Mouse (Mus musculus): Measurements from ENCODE around the gene Gm45234. TPM values are rescaled to one million over a fixed set of nuclear protein-coding genes. Genes with fewer than 3 reads are reported as not detected.
A peak's percentile ranks its signal among the peaks of the same experiment; 100 is the strongest.

Gm45234 gene
- total RNA-seq, 1 experiment: 0.13 TPM

- Histone ChIP-seq H3K36me3 (ENCODE audit: control insufficient read depth, insufficient read depth, low read length, poor library complexity, severe bottlenecking) (no peaks in the 10 kb centered on the region), H3K4me1 (ENCODE audit: control insufficient read depth in 2 of 2, insufficient read depth in 2 of 2, low read length in 2 of 2, poor library complexity in 1 of 2) (peaks cover 3 to 23% of the 10 kb centered on the region in 2 experiments), H3K9ac (ENCODE audit: insufficient read depth, low read depth, low read length, poor library complexity, severe bottlenecking) (peak within 1 kb of the TSS; percentile 15), H3K9me3 (ENCODE audit: control insufficient read depth, insufficient read depth, low read depth, low read length) (no peaks in the 10 kb centered on the region), H3K4me3 (ENCODE audit: insufficient read depth in 1 of 2, low read depth in 1 of 2, low read length in 2 of 2, poor library complexity in 1 of 2, severe bottlenecking in 1 of 2) (peak within 1 kb of the TSS; percentile 54 to 65), H3K27ac (ENCODE audit: insufficient read depth, low read depth, low read length, poor library complexity, severe bottlenecking) (no peak within 1 kb of the TSS)
- in situ Hi-C loops (cut with MboI; ENCODE audit: low sequenced_read_pairs in 2 of 2, unreplicated experiment in 2 of 2): no loop called here
- TF ChIP-seq HCFC1 (IDR thresholded peaks at IDR 0.05; ENCODE audit: borderline replicate concordance, insufficient read depth, low read length) (no peak), ZC3H11A (IDR thresholded peaks at IDR 0.05; ENCODE audit: borderline replicate concordance, low read depth, low read length) (no peak), CHD2 (IDR thresholded peaks at IDR 0.05; ENCODE audit: low read depth, low read length) (no peak), MAFK (IDR thresholded peaks at IDR 0.05; ENCODE audit: insufficient read depth, low read depth, low read length) (no peak), ZNF384 (IDR thresholded peaks at IDR 0.05; ENCODE audit: low read depth, low read length) (no peak)
- DNase-seq (ENCODE audit: low read depth, low spot score): no peak
Measured at GRCm38 (mm10) chr6:124769101-124769765, 13.4 kb upstream of the Gm45234 start, which contains the start of gene Eno2. Gene Eno2, minus strand, starts transcription at chr6:124769673.

- in situ Hi-C loops (cut with MboI; ENCODE audit: low sequenced_read_pairs in 2 of 2, unreplicated experiment in 2 of 2): no loop called here
- Histone ChIP-seq H3K4me1 (ENCODE audit: control insufficient read depth in 2 of 2, insufficient read depth in 2 of 2, low read length in 2 of 2, poor library complexity in 1 of 2) (peaks cover 3 to 23% of the 10 kb centered on the region in 2 experiments), H3K4me3 (ENCODE audit: insufficient read depth in 1 of 2, low read depth in 1 of 2, low read length in 2 of 2, poor library complexity in 1 of 2, severe bottlenecking in 1 of 2) (peak overlapping the region; percentile 54 to 65; a peak in 3 of 4 replicates), H3K9ac (ENCODE audit: insufficient read depth, low read depth, low read length, poor library complexity, severe bottlenecking) (no peak overlapping the region), H3K27ac (ENCODE audit: insufficient read depth, low read depth, low read length, poor library complexity, severe bottlenecking) (no peak overlapping the region), H3K36me3 (ENCODE audit: control insufficient read depth, insufficient read depth, low read length, poor library complexity, severe bottlenecking) (no peaks in the 10 kb centered on the region), H3K9me3 (ENCODE audit: control insufficient read depth, insufficient read depth, low read depth, low read length) (no peaks in the 10 kb centered on the region)
- no peak for DNase-seq (ENCODE audit: low read depth, low spot score)
- TF ChIP-seq HCFC1 (IDR thresholded peaks at IDR 0.05; ENCODE audit: borderline replicate concordance, insufficient read depth, low read length): no peak
- no peak for TF ChIP-seq CHD2 (IDR thresholded peaks at IDR 0.05; ENCODE audit: low read depth, low read length)
- no peak for TF ChIP-seq ZNF384 (IDR thresholded peaks at IDR 0.05; ENCODE audit: low read depth, low read length)
- TF ChIP-seq MAFK (IDR thresholded peaks at IDR 0.05; ENCODE audit: insufficient read depth, low read depth, low read length): no peak
- TF ChIP-seq ZC3H11A (IDR thresholded peaks at IDR 0.05; ENCODE audit: borderline replicate concordance, low read depth, low read length): no peak
Measured at GRCm38 (mm10) chr6:124768704-124769044, 12.9 kb upstream of the Gm45234 start.

- Histone ChIP-seq H3K36me3 (ENCODE audit: control insufficient read depth, insufficient read depth, low read length, poor library complexity, severe bottlenecking) (no peaks in the 10 kb centered on the region), H3K9me3 (ENCODE audit: control insufficient read depth, insufficient read depth, low read depth, low read length) (no peaks in the 10 kb centered on the region), H3K9ac (ENCODE audit: insufficient read depth, low read depth, low read length, poor library complexity, severe bottlenecking) (peak overlapping the region; percentile 15), H3K4me3 (ENCODE audit: insufficient read depth in 1 of 2, low read depth in 1 of 2, low read length in 2 of 2, poor library complexity in 1 of 2, severe bottlenecking in 1 of 2) (peak overlapping the region; percentile 54 to 65), H3K4me1 (ENCODE audit: control insufficient read depth in 2 of 2, insufficient read depth in 2 of 2, low read length in 2 of 2, poor library complexity in 1 of 2) (peaks cover 3 to 23% of the 10 kb centered on the region in 2 experiments), H3K27ac (ENCODE audit: insufficient read depth, low read depth, low read length, poor library complexity, severe bottlenecking) (no peak overlapping the region)
- no peak for TF ChIP-seq CHD2 (IDR thresholded peaks at IDR 0.05; ENCODE audit: low read depth, low read length)
- no peak for TF ChIP-seq ZC3H11A (IDR thresholded peaks at IDR 0.05; ENCODE audit: borderline replicate concordance, low read depth, low read length)
- no peak for TF ChIP-seq HCFC1 (IDR thresholded peaks at IDR 0.05; ENCODE audit: borderline replicate concordance, insufficient read depth, low read length)
- in situ Hi-C loops (cut with MboI; ENCODE audit: low sequenced_read_pairs in 2 of 2, unreplicated experiment in 2 of 2): no loop called here
- peak; percentile 68 for DNase-seq (ENCODE audit: low read depth, low spot score)
Measured at GRCm38 (mm10) chr6:124767920-124768703, 12.3 kb upstream of the Gm45234 start.

- DNase-seq (ENCODE audit: low read depth, low spot score): no peak
- Histone ChIP-seq H3K36me3 (ENCODE audit: control insufficient read depth, insufficient read depth, low read length, poor library complexity, severe bottlenecking) (no peaks in the 10 kb centered on the region), H3K4me3 (ENCODE audit: insufficient read depth in 1 of 2, low read depth in 1 of 2, low read length in 2 of 2, poor library complexity in 1 of 2, severe bottlenecking in 1 of 2) (peak overlapping the region in 1 of 2 experiments; percentile 65; a peak in 3 of 4 replicates), H3K9me3 (ENCODE audit: control insufficient read depth, insufficient read depth, low read depth, low read length) (no peaks in the 10 kb centered on the region), H3K27ac (ENCODE audit: insufficient read depth, low read depth, low read length, poor library complexity, severe bottlenecking) (no peak overlapping the region), H3K9ac (ENCODE audit: insufficient read depth, low read depth, low read length, poor library complexity, severe bottlenecking) (peak overlapping the region; percentile 15; the same call in 1 of the 2 replicates), H3K4me1 (ENCODE audit: control insufficient read depth in 2 of 2, insufficient read depth in 2 of 2, low read length in 2 of 2, poor library complexity in 1 of 2) (peaks cover 3 to 23% of the 10 kb centered on the region in 2 experiments)
- in situ Hi-C loops (cut with MboI; ENCODE audit: low sequenced_read_pairs in 2 of 2, unreplicated experiment in 2 of 2): no loop called here
- TF ChIP-seq CHD2 (IDR thresholded peaks at IDR 0.05; ENCODE audit: low read depth, low read length): no peak
- no peak for TF ChIP-seq ZC3H11A (IDR thresholded peaks at IDR 0.05; ENCODE audit: borderline replicate concordance, low read depth, low read length)
- TF ChIP-seq MAFK (IDR thresholded peaks at IDR 0.05; ENCODE audit: insufficient read depth, low read depth, low read length): no peak
- TF ChIP-seq ZNF384 (IDR thresholded peaks at IDR 0.05; ENCODE audit: low read depth, low read length): no peak
- TF ChIP-seq HCFC1 (IDR thresholded peaks at IDR 0.05; ENCODE audit: borderline replicate concordance, insufficient read depth, low read length): no peak
Measured at GRCm38 (mm10) chr6:124767536-124767919, 11.7 kb upstream of the Gm45234 start.

All from ES-E14 (cell line).